Mouse (Mus musculus): ENCODE measurements around the gene D630023F18Rik.
A peak's percentile ranks its signal among the peaks of the same experiment; 100 is the strongest.

Gene D630023F18Rik

GRCm38 (mm10) chr1:65112031-65112806, 10.8 kb downstream of the D630023F18Rik start:
- peak; percentile 42 to 73 for DNase-seq (ENCODE audit: low spot score in 2 of 2)

DNA sequence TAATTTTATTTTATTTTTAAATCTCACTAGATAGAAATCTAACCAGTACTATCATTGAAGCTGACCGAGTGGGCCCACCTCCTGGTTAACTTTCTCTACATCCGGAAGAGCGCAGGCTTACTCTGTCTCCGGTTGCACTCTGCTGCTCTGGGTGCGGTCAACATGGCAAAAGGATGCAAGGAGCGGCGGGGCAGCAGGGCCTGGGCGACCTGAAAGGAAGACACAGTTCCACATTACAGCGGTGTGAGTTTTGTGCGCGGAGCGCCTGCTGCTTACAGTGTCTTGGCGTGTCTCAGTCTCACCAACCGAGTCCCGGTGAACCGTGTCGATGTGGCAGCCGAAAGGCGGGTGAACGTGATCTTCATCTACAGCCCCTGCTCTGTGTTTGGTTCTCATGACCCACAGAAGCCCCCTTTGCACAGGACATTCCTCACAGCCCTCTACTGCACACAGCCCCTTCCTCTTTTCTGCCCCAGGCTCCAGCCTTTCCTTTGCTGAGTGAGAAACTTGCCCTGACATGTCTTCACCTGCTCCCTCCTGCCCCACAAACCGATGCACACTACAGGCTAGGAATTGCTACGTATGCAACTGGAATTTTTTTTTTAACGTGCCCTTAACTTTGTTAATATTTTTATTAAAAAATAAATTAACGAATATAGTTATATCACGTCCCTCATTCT, 13.1 kb downstream of the D630023F18Rik start:
- DNase-seq (ENCODE audit: low spot score in 2 of 2) = no peak

- no peak for DNase-seq (ENCODE audit: low spot score in 2 of 2)
Observed at GRCm38 (mm10) chr1:65109196-65109595, 13.8 kb downstream of the D630023F18Rik start.

DNA sequence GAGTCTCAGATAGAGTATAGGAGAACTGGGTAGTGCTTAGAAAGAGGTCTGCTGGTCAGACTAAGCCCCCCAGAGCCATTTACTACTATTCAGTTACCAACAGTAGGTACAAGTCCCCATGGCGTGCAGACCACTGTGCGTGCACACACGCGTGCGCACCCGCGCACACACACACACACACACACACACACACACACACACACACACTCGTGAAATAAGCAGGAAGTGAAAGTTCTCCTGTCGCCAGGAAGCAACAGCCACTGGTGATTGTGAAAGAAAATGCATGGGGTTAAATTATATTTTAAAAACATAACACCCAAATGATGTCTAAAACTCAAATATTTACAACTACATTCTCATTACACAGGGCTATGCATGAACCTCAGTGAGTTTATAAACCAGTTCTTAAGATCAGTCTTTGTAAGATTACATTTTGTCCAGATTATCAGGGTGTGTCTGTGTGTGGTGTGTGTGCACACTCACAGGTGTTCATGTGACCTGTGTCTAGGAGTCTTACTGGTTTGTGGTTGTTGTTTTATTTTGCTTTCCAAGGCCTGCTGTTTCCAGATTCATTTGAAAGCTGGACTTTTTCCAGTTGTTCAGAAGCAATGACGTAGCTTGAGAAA, 15.2 kb downstream of the D630023F18Rik start:
- DNase-seq (ENCODE audit: low spot score in 2 of 2) = no peak

DNA sequence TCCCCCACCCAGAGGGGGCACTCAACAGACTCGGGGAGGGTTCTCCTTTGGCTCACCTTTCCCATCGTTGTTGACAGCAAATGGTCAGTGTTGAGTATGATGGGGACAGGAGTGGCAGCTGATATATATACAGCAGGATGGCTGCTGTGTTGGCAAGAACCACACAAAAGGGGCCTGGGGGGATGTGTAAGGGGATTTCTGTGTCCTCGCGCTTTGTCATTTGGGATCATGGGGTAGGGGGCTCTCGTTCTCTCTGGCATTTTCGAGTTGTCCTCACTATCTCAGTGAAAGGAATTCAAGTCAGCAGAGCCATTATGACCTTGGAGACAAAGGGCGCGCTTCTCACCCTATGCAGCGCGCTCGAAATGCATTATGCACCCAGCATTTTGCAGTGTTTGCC, 19.7 kb downstream of the D630023F18Rik start, which contains the start of gene Cryga:
Gene Cryga (minus strand): TSS at position 101 of the 400 bp plus-strand sequence.
- no peak for DNase-seq (ENCODE audit: low spot score in 2 of 2)

- no peak for DNase-seq (ENCODE audit: low spot score in 2 of 2)
Observed at GRCm38 (mm10) chr1:65096953-65097352, 26.1 kb downstream of the D630023F18Rik start.

DNA sequence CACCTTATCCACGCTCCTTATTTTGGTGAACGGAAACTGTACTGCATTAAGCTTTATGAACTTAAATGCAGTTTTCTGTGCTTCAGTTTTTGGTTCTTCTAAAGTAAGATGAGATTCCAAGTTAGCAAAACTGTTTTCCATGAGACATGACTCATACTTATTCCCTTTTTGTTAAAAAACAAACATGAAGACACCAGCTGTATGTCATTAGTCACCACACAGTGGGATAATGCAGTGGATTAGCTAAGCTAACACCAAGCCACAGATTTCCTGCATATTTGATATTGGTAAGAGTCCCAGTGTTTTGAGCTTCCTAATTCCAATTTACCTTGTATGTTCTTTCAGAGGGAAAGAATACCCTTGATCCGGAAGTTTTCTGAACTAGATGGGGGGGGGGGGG, 31.4 kb downstream of the D630023F18Rik start:
- DNase-seq (ENCODE audit: low spot score in 2 of 2) = no peak

DNA sequence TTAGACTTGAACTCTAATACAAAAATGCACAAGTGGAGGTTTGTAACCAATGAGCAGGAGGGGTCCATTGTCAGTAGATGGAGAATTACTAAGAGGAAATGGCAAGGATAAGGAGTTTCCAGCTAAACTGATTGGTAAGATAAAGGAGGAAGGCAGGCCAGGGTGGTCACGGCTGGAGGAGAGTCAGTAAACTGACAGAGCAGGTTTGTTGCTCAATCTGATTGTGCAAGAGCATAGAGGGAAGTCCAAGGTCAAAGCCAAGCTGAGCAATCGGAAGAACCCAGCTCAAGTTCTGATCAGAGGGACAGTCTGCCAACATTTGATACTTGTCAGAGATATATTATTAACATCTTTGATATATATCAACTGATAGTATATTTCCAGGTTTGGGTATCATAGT, 32.6 kb downstream of the D630023F18Rik start:
- no peak for DNase-seq (ENCODE audit: low spot score in 2 of 2)

GRCm38 (mm10) chr1:65088567-65089356, 34.3 kb downstream of the D630023F18Rik start:
- no peak for DNase-seq (ENCODE audit: low spot score in 2 of 2)

- DNase-seq (ENCODE audit: low spot score in 2 of 2) = no peak
Observed at GRCm38 (mm10) chr1:65082188-65082587, 40.8 kb downstream of the D630023F18Rik start, which contains the start of gene Crygb. Gene Crygb (minus strand): TSS chr1:65082288.

DNA sequence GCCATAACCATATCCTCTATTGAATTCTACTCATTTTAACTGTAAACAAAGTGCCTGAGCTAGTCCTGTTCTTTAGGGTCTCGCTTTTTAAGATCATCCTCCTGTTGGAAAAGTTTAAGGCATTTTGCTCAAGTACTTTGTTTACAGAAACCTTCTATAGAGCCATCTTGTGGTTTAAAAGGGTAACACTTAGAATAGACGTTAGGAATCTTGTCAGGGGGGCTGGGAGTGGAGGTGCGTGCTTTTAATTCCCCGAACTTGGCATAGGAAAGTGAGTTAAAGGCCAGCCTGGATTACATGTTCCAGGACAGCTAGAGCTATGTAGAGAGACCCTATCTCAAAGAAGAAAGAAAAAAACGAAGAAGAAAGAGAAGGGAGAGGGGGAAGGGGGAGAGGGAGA, 47.4 kb downstream of the D630023F18Rik start:
- no peak for DNase-seq (ENCODE audit: low spot score in 2 of 2)

GRCm38 (mm10) chr1:65073589-65073988, 49.4 kb downstream of the D630023F18Rik start, which contains the start of gene Crygc:
Gene Crygc (minus strand): TSS chr1:65073689.
- no peak for DNase-seq (ENCODE audit: low spot score in 2 of 2)

DNA sequence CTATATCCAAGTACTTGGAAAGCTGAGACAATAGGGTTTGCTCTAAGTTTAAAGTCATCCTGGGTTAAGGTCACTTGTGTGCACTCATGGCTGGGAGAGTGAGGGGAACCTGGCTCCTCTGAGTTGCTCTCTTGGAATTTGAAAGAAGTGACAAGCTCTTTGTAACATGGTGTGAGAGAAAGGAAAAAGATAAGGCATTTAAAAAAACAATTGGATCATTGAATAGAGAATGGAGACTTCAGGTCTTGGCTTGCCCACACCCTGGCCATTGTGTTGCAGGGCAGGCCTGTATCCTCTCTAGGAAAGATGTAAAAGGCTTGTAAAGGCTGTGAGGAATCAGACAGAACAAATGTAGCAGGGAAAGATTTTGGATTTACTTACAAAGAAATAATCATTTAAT, 55.2 kb downstream of the D630023F18Rik start:
- DNase-seq (ENCODE audit: low spot score in 2 of 2) = no peak

- DNase-seq (ENCODE audit: low spot score in 2 of 2) = no peak
Observed at GRCm38 (mm10) chr1:65064201-65064600, 58.8 kb downstream of the D630023F18Rik start.

DNA sequence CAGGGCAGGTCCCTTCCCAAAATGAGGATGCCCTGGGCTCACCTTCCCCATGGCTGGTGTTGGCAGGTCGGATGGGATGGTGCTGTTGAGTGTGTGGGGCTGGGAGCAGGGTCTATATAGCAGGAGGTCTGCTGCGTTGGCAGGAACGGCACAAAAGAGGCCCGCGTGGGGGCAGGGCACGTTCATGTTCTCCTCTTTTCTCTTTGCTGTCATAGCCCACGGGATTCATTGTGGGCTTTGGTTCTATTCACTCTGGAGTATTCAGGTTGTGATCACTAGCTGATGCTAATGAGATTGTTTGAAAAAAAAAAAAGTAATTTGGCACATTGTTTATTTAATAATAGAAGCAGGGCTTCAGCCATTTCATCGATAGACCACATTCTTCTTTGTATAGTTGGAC, 59.7 kb downstream of the D630023F18Rik start, which contains the start of gene Crygd:
Gene Crygd (minus strand): TSS at position 101 of the 400 bp plus-strand sequence.
- no peak for DNase-seq (ENCODE audit: low spot score in 2 of 2)
